Mouse (Mus musculus) lung, adult 2 months (tissue): ENCODE measurements around the gene Zbtb8b.

Source experiments
- CTCF ChIP-seq: fragments of 200-500 bp; IDR thresholded peaks from 2 replicates; pipeline ENCODE4 v1.5.1; 2011; ENCODE audit warnings: mild to moderate bottlenecking, low read length, control low read depth; ENCODE audit not compliant: insufficient read depth
- POLR2A ChIP-seq: fragments of 200-500 bp; IDR thresholded peaks from 2 replicates; pipeline ENCODE4 v1.6.1; 2011; ENCODE audit warnings: low read depth, mild to moderate bottlenecking, control low read depth, low read length, borderline replicate concordance; ENCODE audit errors: extremely low read depth

- TF ChIP-seq CTCF: no peak
- TF ChIP-seq POLR2A: no peak
These were observed 40.4 kb upstream of the Zbtb8b start for GRCm38 (mm10) chr4:129481090-129481489.
